Mouse (Mus musculus) midbrain, embryonic 16.5 days (tissue): ENCODE results near the gene Tmem251. TPM values are rescaled to one million over a fixed set of nuclear protein-coding genes. Genes with fewer than 3 reads are reported as not detected.

Source experiments
- ATAC-seq: fragments of 200-750 bp; cut with Nextera tagmentation; 2 replicates; pipeline ENCODE4 v1.8.0; 2017; ENCODE audit warnings: moderate TSS enrichment
- H3K27ac ChIP-seq: fragments of 300-500 bp; sonication (generic); 2 replicates; pipeline ENCODE4 v1.5.1; 2014; ENCODE audit warnings: mild to moderate bottlenecking, low read length, mixed read lengths
- H3K27me3 ChIP-seq: fragments of 300-500 bp; sonication (generic); 2 replicates; pipeline ENCODE4 v1.6.1; 2014; ENCODE audit warnings: low read depth, low read length, mixed read lengths; ENCODE audit not compliant: control insufficient read depth, insufficient read depth
- H3K36me3 ChIP-seq: fragments of 300-500 bp; sonication (generic); 2 replicates; pipeline ENCODE4 v1.6.1; 2014; ENCODE audit warnings: mild to moderate bottlenecking, low read length, moderate library complexity, mixed read lengths; ENCODE audit not compliant: control insufficient read depth, insufficient read depth
- H3K4me1 ChIP-seq: fragments of 300-500 bp; sonication (generic); 2 replicates; pipeline ENCODE4 v1.6.1; 2014; ENCODE audit warnings: mild to moderate bottlenecking, low read length, mixed read lengths; ENCODE audit not compliant: control insufficient read depth, insufficient read depth
- H3K4me2 ChIP-seq: fragments of 300-500 bp; sonication (generic); 2 replicates; pipeline ENCODE4 v1.6.1; 2014; ENCODE audit warnings: mild to moderate bottlenecking, low read length, mixed read lengths
- H3K4me3 ChIP-seq: fragments of 300-500 bp; sonication (generic); 2 replicates; pipeline ENCODE4 v1.5.1; 2014; ENCODE audit warnings: low read depth, mild to moderate bottlenecking, low read length, moderate library complexity, mixed read lengths
- H3K9ac ChIP-seq: fragments of 300-500 bp; sonication (generic); 2 replicates; pipeline ENCODE4 v1.6.1; 2014; ENCODE audit warnings: low read depth, low read length, mixed read lengths
- H3K9me3 ChIP-seq: fragments of 300-500 bp; sonication (generic); replicated peaks from 2 replicates; pipeline ENCODE4 v1.6.1; 2014; ENCODE audit warnings: mild to moderate bottlenecking, low read length, mixed read lengths; ENCODE audit not compliant: control insufficient read depth, poor library complexity, severe bottlenecking
- WGBS: fragments of 180-500 bp; shearing (Covaris S2); extraction: QIAGEN DNeasy Blood & Tissue Kit; methylation state at CpG from one replicate; pipeline ENCODE4 v1.1.7; 2014; 5-methylcytosine and 5-hydroxymethylcytosine counted together
- polyA plus RNA-seq: library from polyadenylated mRNA; unstranded; fragments of >200 nt; fragmentation: Nextera tagmentation; extraction: Ambion mirVana; gene quantifications from 2 replicates; pipeline ENCODE4 v1.2.1, GENCODE M21; 2015

The Tmem251 gene
- polyA plus RNA-seq, 1 experiment from 2014 or later = 10.8 TPM

- no peaks in the 10 kb centered on the region for H3K36me3 ChIP-seq
- ATAC-seq = no peak
- H3K4me3 ChIP-seq = no peak overlapping the region
- H3K9me3 ChIP-seq = no peaks in the 10 kb centered on the region
- no peaks in the 10 kb centered on the region; the same call in 1 of the 2 replicates for H3K4me1 ChIP-seq
- WGBS = 59% methylated on average over 8 of the region's 8 CpGs
- no peak overlapping the region for H3K27ac ChIP-seq
- no peaks in the 10 kb centered on the region for H3K27me3 ChIP-seq
- H3K9ac ChIP-seq = no peak overlapping the region
- H3K4me2 ChIP-seq = no peak overlapping the region
Observed at GRCm38 (mm10) chr12:102722966-102723365, 20.6 kb upstream of the Tmem251 start.

GRCm38 (mm10) chr12:102723861-102724260 is 19.7 kb upstream of the Tmem251 start:
- Histone ChIP-seq H3K4me3 (no peak overlapping the region), H3K4me2 (no peak overlapping the region), H3K9me3 (no peaks in the 10 kb centered on the region), H3K27me3 (no peaks in the 10 kb centered on the region), H3K4me1 (no peaks in the 10 kb centered on the region; the same call in 1 of the 2 replicates), H3K27ac (no peak overlapping the region), H3K9ac (no peak overlapping the region), H3K36me3 (no peaks in the 10 kb centered on the region)
- WGBS = 78% methylated on average over 6 of the region's 6 CpGs
- no peak for ATAC-seq

- no peaks in the 10 kb centered on the region for H3K36me3 ChIP-seq
- no peak overlapping the region for H3K9ac ChIP-seq
- H3K9me3 ChIP-seq = no peaks in the 10 kb centered on the region
- no peak for ATAC-seq
- H3K4me2 ChIP-seq = no peak overlapping the region
- WGBS = 94% methylated on average over 6 of the region's 6 CpGs
- no peaks in the 10 kb centered on the region for H3K27me3 ChIP-seq
- H3K4me3 ChIP-seq = no peak overlapping the region
- peaks cover 3% of the 10 kb centered on the region; the same call in 1 of the 2 replicates for H3K4me1 ChIP-seq
- H3K27ac ChIP-seq = no peak overlapping the region
Observed at GRCm38 (mm10) chr12:102725146-102725545, 18.4 kb upstream of the Tmem251 start.

DNA sequence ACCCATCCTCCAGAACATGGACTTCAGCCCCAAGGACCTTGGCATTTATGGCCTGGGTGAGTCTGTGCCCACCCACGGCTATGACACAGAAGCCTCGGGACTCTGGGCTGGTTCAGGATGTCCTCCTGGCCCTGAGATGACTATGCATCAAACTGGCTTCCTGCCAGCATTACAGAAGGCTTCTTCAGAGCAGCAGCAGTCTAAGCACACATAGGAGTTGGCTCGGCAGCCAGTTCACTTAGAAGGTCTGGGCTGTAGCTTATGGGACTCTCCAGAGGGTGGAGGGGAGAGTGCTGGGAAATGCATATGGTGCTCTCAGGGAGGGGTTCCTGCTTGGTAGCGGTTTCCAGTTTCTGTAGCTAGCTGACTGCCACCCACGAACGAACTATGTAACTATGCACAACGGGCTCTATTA is 17.8 kb upstream of the Tmem251 start:
- H3K4me3 ChIP-seq = no peak overlapping the region
- H3K27me3 ChIP-seq = no peaks in the 10 kb centered on the region
- ATAC-seq = no peak
- no peaks in the 10 kb centered on the region for H3K36me3 ChIP-seq
- no peak overlapping the region for H3K27ac ChIP-seq
- WGBS = 83% methylated on average over 7 of the region's 7 CpGs
- H3K4me1 ChIP-seq = peaks cover 6% of the 10 kb centered on the region
- H3K4me2 ChIP-seq = no peak overlapping the region
- no peak overlapping the region for H3K9ac ChIP-seq
- no peaks in the 10 kb centered on the region for H3K9me3 ChIP-seq

DNA sequence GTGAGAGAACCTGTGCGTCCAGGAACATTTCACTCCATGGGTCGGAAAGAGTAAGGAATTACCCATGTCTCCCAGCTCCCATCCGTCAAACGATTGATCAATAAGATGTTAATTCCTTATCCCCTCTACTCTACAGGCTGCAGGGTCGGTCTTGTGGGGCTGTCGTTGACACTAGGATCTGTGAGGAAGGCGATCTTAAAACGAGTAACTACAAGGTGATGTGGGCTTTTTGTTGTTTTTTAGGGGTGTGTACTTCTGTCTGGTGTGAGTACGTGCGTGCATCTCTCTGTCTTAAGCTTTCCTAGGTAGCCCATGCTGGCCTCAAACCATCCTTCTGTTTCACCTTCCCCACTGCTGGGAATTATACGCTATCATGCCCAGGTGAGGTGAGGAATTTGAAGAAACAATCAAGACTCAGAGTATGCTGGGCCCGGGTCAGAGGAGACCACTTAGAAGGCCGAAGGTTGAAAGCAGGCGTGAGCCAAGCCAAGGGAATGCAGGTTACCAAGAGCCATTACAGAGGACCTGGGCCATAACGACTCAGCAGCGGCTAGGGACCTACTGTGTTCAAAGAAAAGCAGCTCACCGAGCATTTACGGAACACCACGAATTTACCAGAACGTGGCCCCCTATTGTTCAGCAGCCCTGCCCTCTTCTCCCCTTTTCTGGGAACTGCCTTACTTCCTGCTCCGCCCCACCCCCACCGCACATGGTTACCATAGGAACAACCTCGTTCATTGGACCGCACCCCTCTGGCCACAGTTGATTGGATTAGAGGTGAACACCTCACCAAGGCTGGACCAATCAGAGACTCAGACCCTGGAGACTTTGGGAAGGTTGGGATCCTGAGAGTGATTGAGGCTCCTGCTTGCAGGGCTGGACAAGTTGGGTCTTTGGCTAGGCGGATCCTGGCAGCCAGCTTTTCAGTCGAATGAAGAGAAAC is 13.4 kb upstream of the Tmem251 start:
- peak overlapping the region; percentile 16 for H3K4me3 ChIP-seq
- no peak overlapping the region for H3K9ac ChIP-seq
- peaks cover 16% of the 10 kb centered on the region for H3K4me1 ChIP-seq
- peak overlapping the region; percentile 31 for H3K4me2 ChIP-seq
- H3K27me3 ChIP-seq = no peaks in the 10 kb centered on the region
- peak overlapping the region; percentile 78 for H3K27ac ChIP-seq
- H3K36me3 ChIP-seq = no peaks in the 10 kb centered on the region
- WGBS = 33% methylated on average over 26 of the region's 26 CpGs
- H3K9me3 ChIP-seq = no peaks in the 10 kb centered on the region
- ATAC-seq = peak; percentile 97

- Histone ChIP-seq H3K4me3 (peak overlapping the region; percentile 2; the same call in 1 of the 2 replicates), H3K9ac (no peak overlapping the region; the same call in 1 of the 2 replicates), H3K4me1 (peaks cover 16% of the 10 kb centered on the region), H3K4me2 (peak overlapping the region; percentile 31), H3K27me3 (no peaks in the 10 kb centered on the region), H3K27ac (peak overlapping the region; percentile 71), H3K9me3 (no peaks in the 10 kb centered on the region), H3K36me3 (no peaks in the 10 kb centered on the region)
- 29% methylated on average over 16 of the region's 16 CpGs for WGBS
- peak; percentile 55 for ATAC-seq
Observed at GRCm38 (mm10) chr12:102730798-102731619, 12.6 kb upstream of the Tmem251 start.

DNA sequence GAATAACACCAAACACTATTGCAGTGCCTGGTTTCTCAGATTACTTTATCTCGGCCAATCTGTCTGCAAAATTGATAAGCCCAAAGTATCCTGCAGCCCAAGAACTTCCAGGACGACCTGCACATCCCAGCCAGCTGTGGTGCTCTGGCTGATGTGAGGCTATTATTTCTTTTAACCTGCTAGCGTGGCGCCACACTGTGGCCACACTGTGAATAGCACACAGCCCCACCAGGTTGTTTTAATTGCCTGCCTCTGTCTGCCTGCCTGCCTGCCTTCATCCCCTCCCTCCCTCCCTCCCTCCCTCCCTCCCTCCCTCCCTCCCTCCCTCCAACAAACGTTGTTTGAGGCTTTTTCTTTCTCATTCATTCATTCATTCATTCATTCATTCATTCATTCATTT is 10.2 kb upstream of the Tmem251 start:
- Histone ChIP-seq H3K4me3 (no peak overlapping the region), H3K27me3 (no peaks in the 10 kb centered on the region), H3K4me1 (peaks cover 16% of the 10 kb centered on the region), H3K9ac (no peak overlapping the region), H3K9me3 (no peaks in the 10 kb centered on the region), H3K27ac (no peak overlapping the region), H3K36me3 (no peaks in the 10 kb centered on the region), H3K4me2 (no peak overlapping the region)
- no peak for ATAC-seq
- 15% methylated on average over 4 of the region's 5 CpGs for WGBS

GRCm38 (mm10) chr12:102739096-102739495 is 4.5 kb upstream of the Tmem251 start:
- H3K27ac ChIP-seq = no peak overlapping the region
- peaks cover 14% of the 10 kb centered on the region for H3K4me1 ChIP-seq
- H3K4me2 ChIP-seq = no peak overlapping the region
- no peak overlapping the region for H3K9ac ChIP-seq
- no peak for ATAC-seq
- no peaks in the 10 kb centered on the region for H3K27me3 ChIP-seq
- H3K36me3 ChIP-seq = no peaks in the 10 kb centered on the region
- WGBS = 79% methylated on average over 5 of the region's 5 CpGs
- no peak overlapping the region for H3K4me3 ChIP-seq
- H3K9me3 ChIP-seq = no peaks in the 10 kb centered on the region
